Mouse (Mus musculus): ENCODE measurements around the gene Syce1.

GRCm38 (mm10) chr7:140763447-140764020, 24.1 kb downstream of the Syce1 start, which contains the start of gene Cyp2e1:
- TF ChIP-seq CTCF (IDR thresholded peaks at IDR 0.05) (no peak), EP300 (IDR thresholded peaks at IDR 0.05) (no peak)

Measured in lung, postnatal 0 days (tissue).